Comparison of ENCODE assay signal across 8 mouse cellular contexts in the genomic region with DNA sequence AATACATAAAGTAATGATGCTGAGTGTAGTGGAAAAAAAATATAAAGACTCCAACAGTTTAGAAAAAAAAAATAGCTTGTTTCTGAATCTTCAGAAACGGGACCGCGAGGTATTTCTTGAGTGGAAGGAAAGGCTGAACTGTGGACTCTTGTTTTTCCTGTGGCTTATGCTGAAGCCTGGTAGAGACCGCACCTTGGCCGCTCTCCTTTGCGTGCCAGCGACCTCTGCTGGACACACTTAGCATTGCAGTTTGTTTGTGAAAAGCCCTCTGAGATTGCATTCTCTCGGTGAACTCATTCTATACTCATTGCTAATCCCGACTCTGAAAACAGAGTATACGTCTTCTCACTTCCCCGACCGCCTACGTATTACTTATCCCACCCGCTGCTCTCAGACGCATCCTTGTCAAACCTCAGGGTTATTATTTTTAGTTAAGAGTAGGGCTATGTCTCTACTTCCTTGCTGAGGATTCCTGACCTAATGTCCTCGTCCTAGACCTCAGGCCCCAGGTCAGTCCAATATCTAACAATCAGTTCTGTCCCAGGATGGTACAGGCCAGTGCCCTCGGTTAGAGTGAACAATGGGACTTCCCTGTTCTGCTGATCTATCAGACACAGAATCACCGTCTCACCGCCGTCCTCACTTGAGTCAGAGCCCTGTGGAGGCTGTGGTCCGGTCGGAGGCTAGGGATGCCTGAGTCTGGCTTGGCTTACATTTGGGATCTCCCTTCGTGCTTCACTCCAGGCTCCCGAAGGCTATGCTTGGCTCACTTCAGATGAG.
DNase-seq lines count a peak whose midpoint lies in the region; ATAC-seq and TF ChIP-seq lines count a peak whose summit lies in the region.

No protein-coding gene starts in this region.

- peak; percentile 57 for TF ChIP-seq RAD21 in CH12.LX (IDR thresholded peaks at IDR 0.05; ENCODE audit: low read depth, low read length)

- no peak overlapping the region for H3K9ac ChIP-seq in CH12.LX (ENCODE audit: insufficient read depth, low read depth)
- H3K9ac ChIP-seq in forebrain, embryonic 12.5 days: no peak overlapping the region

- ATAC-seq in forebrain, embryonic 12.5 days (ENCODE audit: low FRiP score): peak; percentile 85
- ATAC-seq in neutrophil, adult 5-6 weeks (ENCODE audit: extremely low read depth, insufficient number of reproducible peaks, low FRiP score, poor library complexity, severe bottlenecking): peak; percentile 96

- DNase-seq in CH12.LX (ENCODE audit: extremely low read depth): no peak
- DNase-seq in c-Kit-positive CD71-negative TER-119-negative erythroid progenitor cells, embryonic 14.5 days (ENCODE audit: low read depth): peak; percentile 67
- DNase-seq in heart, postnatal 10 days: peak; percentile 72 to 84
- peak; percentile 84 to 87 for DNase-seq in kidney, postnatal 4 days
- DNase-seq in lung, adult 18-20 months: peak; percentile 52 to 54
- peak; percentile 70 for DNase-seq in testis, postnatal 14 days (ENCODE audit: low spot score)

- H3K9me3 ChIP-seq in CH12.LX (replicated peaks; ENCODE audit: low read length): peaks cover 51% of the 10 kb centered on the region
- no peaks in the 10 kb centered on the region for H3K9me3 ChIP-seq in forebrain, embryonic 12.5 days

- no peak for TF ChIP-seq EP300 in CH12.LX (IDR thresholded peaks at IDR 0.05; ENCODE audit: low read length)

- no peaks in the 10 kb centered on the region for H3K27me3 ChIP-seq in CH12.LX (replicated peaks)
- no peaks in the 10 kb centered on the region for H3K27me3 ChIP-seq in forebrain, embryonic 12.5 days

- intact Hi-C loops in heart, postnatal 10 days (cut with DNase I): loop anchor here (5.0 kb wide), 1 partner anchor 109 kb away; no protein-coding TSS in a partner anchor

- 29% methylated on average over 24 of the region's 24 CpGs for WGBS in forebrain, embryonic 12.5 days

- H3K4me2 ChIP-seq in CH12.LX (ENCODE audit: insufficient read depth, low read depth, poor library complexity, severe bottlenecking): no peak overlapping the region
- peak overlapping the region; percentile 34 for H3K4me2 ChIP-seq in forebrain, embryonic 12.5 days

- in situ Hi-C loops in CH12.LX (cut with MboI; ENCODE audit: low pct_ligation_motif_present, low pct_unique_long_range_greater_than_20kb, low sequenced_read_pairs): no loop called here

- H3K4me1 ChIP-seq in CH12.LX (ENCODE audit: control insufficient read depth in 1 of 2, insufficient read depth in 2 of 2): no peaks in the 10 kb centered on the region
- H3K4me1 ChIP-seq in forebrain, embryonic 12.5 days: peaks cover 3% of the 10 kb centered on the region; the same call in 1 of the 2 replicates

- H3K27ac ChIP-seq in CH12.LX (ENCODE audit: insufficient read depth, low read depth): no peak overlapping the region
- no peak overlapping the region for H3K27ac ChIP-seq in forebrain, embryonic 12.5 days

- no peak overlapping the region for H3K4me3 ChIP-seq in CH12.LX (replicated peaks in 1 of 3; ENCODE audit: low read depth in 2 of 3, low read length in 2 of 3, poor library complexity in 1 of 3)
- H3K4me3 ChIP-seq in forebrain, embryonic 12.5 days (replicated peaks): no peak overlapping the region

- H3K36me3 ChIP-seq in CH12.LX (replicated peaks in 1 of 2; ENCODE audit: control insufficient read depth in 1 of 2, insufficient read depth in 1 of 2, low read length in 1 of 2): no peaks in the 10 kb centered on the region
- no peaks in the 10 kb centered on the region for H3K36me3 ChIP-seq in forebrain, embryonic 12.5 days (replicated peaks)

- dilution Hi-C loops in CH12.LX (cut with MboI; ENCODE audit: extremely low pct_ligation_motif_present, extremely low pct_unique_long_range_greater_than_20kb, low sequenced_read_pairs): no loop called here

- no peaks in the 10 kb centered on the region for H3K79me2 ChIP-seq in CH12.LX (replicated peaks; ENCODE audit: control insufficient read depth, extremely low read depth, insufficient read depth, poor library complexity, severe bottlenecking)

- peak in 1 of 2 experiments; percentile 70; a peak in 2 of 4 replicates for TF ChIP-seq CTCF in CH12.LX (conservative IDR thresholded peaks at IDR 0.05 in 1 of 2, IDR thresholded peaks at IDR 0.05 in 1 of 2; ENCODE audit: low read depth in 2 of 2, low read length in 2 of 2)

- TF ChIP-seq POLR2A in CH12.LX (IDR thresholded peaks at IDR 0.05; ENCODE audit: low read depth, low read length): no peak

TF ChIP-seq in CH12.LX, 34 proteins besides CTCF, POLR2A, EP300 and RAD21:
- TF ChIP-seq SMC3 (IDR thresholded peaks at IDR 0.05; ENCODE audit: low read depth, low read length) (peak; percentile 55), POLR2AphosphoS2 (IDR thresholded peaks at IDR 0.05; ENCODE audit: low read depth, low read length) (no peak)
